Mouse (Mus musculus) kidney, postnatal 25 days (tissue): Measurements from ENCODE around the gene Arap2.
"Not testable (repeated sequence)": the region's sequence is repeated elsewhere in the genome, so short reads cannot be mapped to it uniquely, and the experiment has no call there.

Experiments
- DNase-seq, 2 experiments: peaks; one replicate each; pipeline ENCODE4 v3.0.0; 2021; ENCODE audit warnings: mixed read lengths in 2 of 2

Gene Arap2

GRCm38 (mm10) chr5:62739451-62740415 lies 26.2 kb downstream of the Arap2 start:
- DNase-seq = peak in 1 of 2 experiments; percentile 34

GRCm38 (mm10) chr5:62730573-62730972 lies 35.4 kb downstream of the Arap2 start:
- not testable (repeated sequence) for DNase-seq

GRCm38 (mm10) chr5:62725551-62725950 lies 40.4 kb downstream of the Arap2 start:
- DNase-seq = peak; percentile 8 to 49

GRCm38 (mm10) chr5:62723261-62724105 lies 42.5 kb downstream of the Arap2 start:
- DNase-seq = peak in 1 of 2 experiments; percentile 33

GRCm38 (mm10) chr5:62716468-62716867 lies 49.5 kb downstream of the Arap2 start:
- DNase-seq = no peak

GRCm38 (mm10) chr5:62715977-62716376 lies 50.0 kb downstream of the Arap2 start:
- no peak for DNase-seq

GRCm38 (mm10) chr5:62715436-62715835 lies 50.5 kb downstream of the Arap2 start:
- no peak for DNase-seq

GRCm38 (mm10) chr5:62710955-62711354 lies 55.0 kb downstream of the Arap2 start:
- DNase-seq = no peak

- DNase-seq = peak in 1 of 2 experiments; percentile 8
Measured at GRCm38 (mm10) chr5:62706900-62707299, 59.1 kb downstream of the Arap2 start.

GRCm38 (mm10) chr5:62689965-62690364 lies 76.0 kb downstream of the Arap2 start:
- DNase-seq = no peak

GRCm38 (mm10) chr5:62683751-62684150 lies 82.2 kb downstream of the Arap2 start:
- DNase-seq = no peak

- no peak for DNase-seq
Measured at GRCm38 (mm10) chr5:62683207-62683606, 82.8 kb downstream of the Arap2 start.

GRCm38 (mm10) chr5:62677390-62677789 lies 88.6 kb downstream of the Arap2 start:
- DNase-seq = no peak

- no peak for DNase-seq
Measured at GRCm38 (mm10) chr5:62672736-62673436, 93.1 kb downstream of the Arap2 start.

- DNase-seq = no peak
Measured at GRCm38 (mm10) chr5:62665329-62665728, 100.6 kb downstream of the Arap2 start.

- DNase-seq = no peak
Measured at GRCm38 (mm10) chr5:62664847-62665246, 101.1 kb downstream of the Arap2 start.

- no peak for DNase-seq
Measured at GRCm38 (mm10) chr5:62663206-62663605, 102.8 kb downstream of the Arap2 start.

GRCm38 (mm10) chr5:62653924-62654323 lies 112.0 kb downstream of the Arap2 start:
- no peak for DNase-seq

GRCm38 (mm10) chr5:62642330-62642729 lies 123.6 kb downstream of the Arap2 start:
- no peak for DNase-seq

GRCm38 (mm10) chr5:62640501-62640900 lies 125.5 kb downstream of the Arap2 start:
- DNase-seq = no peak

- DNase-seq = no peak
Measured at GRCm38 (mm10) chr5:62636341-62636740, 129.6 kb downstream of the Arap2 start.

- DNase-seq = no peak
Measured at GRCm38 (mm10) chr5:62628901-62629300, 137.1 kb downstream of the Arap2 start.
